Mouse (Mus musculus) neural tube, embryonic 12.5 days (tissue): ENCODE measurements around the gene Faf2. TPM values are rescaled to one million over a fixed set of nuclear protein-coding genes. Genes with fewer than 3 reads are reported as not detected.

ENCODE experiments used
- ATAC-seq: fragments of 200-750 bp; cut with Nextera tagmentation; 2 replicates; pipeline ENCODE4 v1.8.0; 2017; ENCODE audit warnings: low read depth, mild to moderate bottlenecking, moderate TSS enrichment, moderate library complexity; ENCODE audit not compliant: low FRiP score
- H3K27ac ChIP-seq: fragments of 300-500 bp; sonication (generic); 2 replicates; pipeline ENCODE4 v1.5.1; 2016
- H3K27me3 ChIP-seq: fragments of 300-500 bp; sonication (generic); replicated peaks from 2 replicates; pipeline ENCODE4 v1.6.1; 2016; ENCODE audit warnings: mild to moderate bottlenecking
- H3K36me3 ChIP-seq: fragments of 300-500 bp; sonication (generic); 2 replicates; pipeline ENCODE4 v1.6.1; 2016; ENCODE audit warnings: mild to moderate bottlenecking
- H3K4me1 ChIP-seq: fragments of 300-500 bp; sonication (generic); 2 replicates; pipeline ENCODE4 v1.6.1; 2016
- H3K4me2 ChIP-seq: fragments of 300-500 bp; sonication (generic); replicated peaks from 2 replicates; pipeline ENCODE4 v1.6.1; 2016; ENCODE audit warnings: mild to moderate bottlenecking
- H3K4me3 ChIP-seq: fragments of 300-500 bp; sonication (generic); 2 replicates; pipeline ENCODE4 v1.5.1; 2016
- H3K9ac ChIP-seq: fragments of 300-500 bp; sonication (generic); 2 replicates; pipeline ENCODE4 v1.6.1; 2016; ENCODE audit warnings: mild to moderate bottlenecking
- H3K9me3 ChIP-seq: fragments of 300-500 bp; sonication (generic); 2 replicates; pipeline ENCODE4 v1.6.1; 2016; ENCODE audit warnings: mild to moderate bottlenecking
- WGBS: fragments of 180-500 bp; shearing (Covaris S2); methylation state at CpG from one replicate; pipeline ENCODE4 v1.1.7; 2016; 5-methylcytosine and 5-hydroxymethylcytosine counted together
- polyA plus RNA-seq: library from polyadenylated mRNA; unstranded; fragments of >200 nt; fragmentation: Nextera tagmentation; extraction: Ambion mirVana; gene quantifications from 2 replicates; pipeline ENCODE4 v1.2.1, GENCODE M21; 2016

Gene Faf2
- polyA plus RNA-seq, 1 experiment from 2014 or later: 77.1 TPM

GRCm38 (mm10) chr13:54660877-54661276 is 39.3 kb downstream of the Faf2 start:
- 52% methylated on average over 5 of the region's 5 CpGs for WGBS

GRCm38 (mm10) chr13:54661358-54661757 is 39.8 kb downstream of the Faf2 start:
- 83% methylated on average over 12 of the region's 12 CpGs for WGBS
- no peak for ATAC-seq
- H3K36me3 ChIP-seq: peaks cover 73% of the 10 kb centered on the region

More at GRCm38 (mm10) chr13:54660877-54661276, 39.3 kb downstream of the Faf2 start:
- H3K4me1 ChIP-seq: no peaks in the 10 kb centered on the region
- no peak overlapping the region for H3K4me2 ChIP-seq
- no peak for ATAC-seq
- H3K4me3 ChIP-seq: no peak overlapping the region
- H3K9ac ChIP-seq: no peak overlapping the region
- H3K27me3 ChIP-seq: no peaks in the 10 kb centered on the region
- no peaks in the 10 kb centered on the region for H3K9me3 ChIP-seq
- H3K27ac ChIP-seq: no peak overlapping the region
- peaks cover 77% of the 10 kb centered on the region for H3K36me3 ChIP-seq

GRCm38 (mm10) chr13:54663999-54664398 is 42.4 kb downstream of the Faf2 start:
- Histone ChIP-seq H3K4me2 (no peak overlapping the region), H3K9ac (no peak overlapping the region), H3K27me3 (no peaks in the 10 kb centered on the region), H3K9me3 (no peaks in the 10 kb centered on the region), H3K4me1 (no peaks in the 10 kb centered on the region), H3K27ac (no peak overlapping the region), H3K4me3 (no peak overlapping the region), H3K36me3 (peaks cover 58% of the 10 kb centered on the region)
- 82% methylated on average over 4 of the region's 4 CpGs for WGBS
- no peak for ATAC-seq

More at GRCm38 (mm10) chr13:54661358-54661757, 39.8 kb downstream of the Faf2 start:
- no peaks in the 10 kb centered on the region for H3K27me3 ChIP-seq
- H3K9ac ChIP-seq: no peak overlapping the region
- H3K4me2 ChIP-seq: no peak overlapping the region
- no peak overlapping the region for H3K27ac ChIP-seq
- no peaks in the 10 kb centered on the region for H3K4me1 ChIP-seq
- H3K4me3 ChIP-seq: no peak overlapping the region
- no peaks in the 10 kb centered on the region for H3K9me3 ChIP-seq

GRCm38 (mm10) chr13:54664509-54664908 is 42.9 kb downstream of the Faf2 start:
- H3K27me3 ChIP-seq: no peaks in the 10 kb centered on the region
- ATAC-seq: no peak

GRCm38 (mm10) chr13:54665062-54665461 is 43.5 kb downstream of the Faf2 start:
- Histone ChIP-seq H3K27ac (no peak overlapping the region), H3K4me1 (no peaks in the 10 kb centered on the region), H3K4me3 (no peak overlapping the region), H3K9me3 (no peaks in the 10 kb centered on the region), H3K27me3 (no peaks in the 10 kb centered on the region), H3K36me3 (peaks cover 52% of the 10 kb centered on the region), H3K4me2 (no peak overlapping the region), H3K9ac (no peak overlapping the region)
- 94% methylated on average over 7 of the region's 7 CpGs for WGBS
- ATAC-seq: no peak

More at GRCm38 (mm10) chr13:54664509-54664908, 42.9 kb downstream of the Faf2 start:
- 89% methylated on average over 1 of the region's 1 CpGs for WGBS
- peaks cover 55% of the 10 kb centered on the region for H3K36me3 ChIP-seq
- no peak overlapping the region for H3K4me2 ChIP-seq
- H3K9me3 ChIP-seq: no peaks in the 10 kb centered on the region
- no peak overlapping the region for H3K9ac ChIP-seq
- no peak overlapping the region for H3K4me3 ChIP-seq
- no peaks in the 10 kb centered on the region for H3K4me1 ChIP-seq
- H3K27ac ChIP-seq: no peak overlapping the region

- Histone ChIP-seq H3K4me1 (no peaks in the 10 kb centered on the region), H3K4me3 (no peak overlapping the region), H3K36me3 (peaks cover 14% of the 10 kb centered on the region; the same call in 1 of the 2 replicates), H3K9me3 (no peaks in the 10 kb centered on the region), H3K9ac (no peak overlapping the region), H3K27me3 (no peaks in the 10 kb centered on the region), H3K4me2 (no peak overlapping the region), H3K27ac (no peak overlapping the region)
- no peak for ATAC-seq
- 68% methylated on average over 2 of the region's 2 CpGs for WGBS
Observed at GRCm38 (mm10) chr13:54670491-54670890, 48.9 kb downstream of the Faf2 start.

GRCm38 (mm10) chr13:54675895-54676590 is 54.5 kb downstream of the Faf2 start:
- Histone ChIP-seq H3K9ac (no peak overlapping the region), H3K27me3 (no peaks in the 10 kb centered on the region), H3K4me1 (no peaks in the 10 kb centered on the region), H3K27ac (no peak overlapping the region), H3K36me3 (peaks cover 23% of the 10 kb centered on the region), H3K4me3 (no peak overlapping the region), H3K4me2 (no peak overlapping the region), H3K9me3 (no peaks in the 10 kb centered on the region)
- ATAC-seq: no peak
- 68% methylated on average over 11 of the region's 11 CpGs for WGBS

GRCm38 (mm10) chr13:54678263-54678662 is 56.7 kb downstream of the Faf2 start:
- Histone ChIP-seq H3K9me3 (no peaks in the 10 kb centered on the region), H3K36me3 (peaks cover 45% of the 10 kb centered on the region), H3K9ac (no peak overlapping the region), H3K4me1 (no peaks in the 10 kb centered on the region), H3K27me3 (no peaks in the 10 kb centered on the region), H3K4me2 (no peak overlapping the region), H3K27ac (no peak overlapping the region), H3K4me3 (no peak overlapping the region)
- no peak for ATAC-seq
- 83% methylated on average over 4 of the region's 4 CpGs for WGBS

- no peak overlapping the region for H3K9ac ChIP-seq
- peaks cover 13% of the 10 kb centered on the region for H3K4me1 ChIP-seq
- H3K36me3 ChIP-seq: peaks cover 61% of the 10 kb centered on the region
- H3K4me2 ChIP-seq: no peak overlapping the region
- no peak overlapping the region for H3K4me3 ChIP-seq
- no peaks in the 10 kb centered on the region for H3K27me3 ChIP-seq
- H3K9me3 ChIP-seq: no peaks in the 10 kb centered on the region
- H3K27ac ChIP-seq: no peak overlapping the region
- 84% methylated on average over 17 of the region's 17 CpGs for WGBS
- no peak for ATAC-seq
Observed at GRCm38 (mm10) chr13:54680184-54680853, 58.7 kb downstream of the Faf2 start.

- H3K9me3 ChIP-seq: no peaks in the 10 kb centered on the region
- no peak overlapping the region for H3K27ac ChIP-seq
- H3K36me3 ChIP-seq: peaks cover 61% of the 10 kb centered on the region
- H3K4me1 ChIP-seq: peaks cover 22% of the 10 kb centered on the region
- no peak for ATAC-seq
- 91% methylated on average over 8 of the region's 8 CpGs for whole genome bisulfite sequencing
- no peak overlapping the region for H3K9ac ChIP-seq
- H3K4me2 ChIP-seq: no peak overlapping the region
- no peaks in the 10 kb centered on the region for H3K27me3 ChIP-seq
- no peak overlapping the region for H3K4me3 ChIP-seq
Observed at GRCm38 (mm10) chr13:54681291-54681690, 59.7 kb downstream of the Faf2 start.

- no peak overlapping the region for H3K4me3 ChIP-seq
- 90% methylated on average over 3 of the region's 3 CpGs for WGBS
- H3K4me1 ChIP-seq: peaks cover 23% of the 10 kb centered on the region
- ATAC-seq: no peak
- no peak overlapping the region for H3K4me2 ChIP-seq
- no peaks in the 10 kb centered on the region for H3K27me3 ChIP-seq
- no peak overlapping the region for H3K9ac ChIP-seq
- no peak overlapping the region for H3K27ac ChIP-seq
- H3K9me3 ChIP-seq: no peaks in the 10 kb centered on the region
- peaks cover 61% of the 10 kb centered on the region for H3K36me3 ChIP-seq
Observed at GRCm38 (mm10) chr13:54683301-54683700, 61.7 kb downstream of the Faf2 start.

- WGBS: 79% methylated on average over 3 of the region's 3 CpGs
- Histone ChIP-seq H3K4me1 (peaks cover 27% of the 10 kb centered on the region), H3K27ac (no peak overlapping the region), H3K36me3 (peaks cover 53% of the 10 kb centered on the region), H3K27me3 (no peaks in the 10 kb centered on the region), H3K9me3 (no peaks in the 10 kb centered on the region), H3K9ac (peak overlapping the region; percentile 96; the same call in 1 of the 2 replicates), H3K4me2 (peak overlapping the region; percentile 80), H3K4me3 (0 out of 2 replicates have a peak overlapping the region, but pooled peaks have one; percentile 1)
- no peak for ATAC-seq
Observed at GRCm38 (mm10) chr13:54684140-54684896, 62.7 kb downstream of the Faf2 start.
